Mouse (Mus musculus) spleen, embryonic (tissue): ENCODE measurements around the gene Cdk15.

Source experiments
- CTCF ChIA-PET: fragments of 350-600 bp; sonication (Branson Sonifier 250); formaldehyde crosslinking; loops from one replicate; lab custom pipeline; 2022; lab: Charles Lee

Gene Cdk15

DNA sequence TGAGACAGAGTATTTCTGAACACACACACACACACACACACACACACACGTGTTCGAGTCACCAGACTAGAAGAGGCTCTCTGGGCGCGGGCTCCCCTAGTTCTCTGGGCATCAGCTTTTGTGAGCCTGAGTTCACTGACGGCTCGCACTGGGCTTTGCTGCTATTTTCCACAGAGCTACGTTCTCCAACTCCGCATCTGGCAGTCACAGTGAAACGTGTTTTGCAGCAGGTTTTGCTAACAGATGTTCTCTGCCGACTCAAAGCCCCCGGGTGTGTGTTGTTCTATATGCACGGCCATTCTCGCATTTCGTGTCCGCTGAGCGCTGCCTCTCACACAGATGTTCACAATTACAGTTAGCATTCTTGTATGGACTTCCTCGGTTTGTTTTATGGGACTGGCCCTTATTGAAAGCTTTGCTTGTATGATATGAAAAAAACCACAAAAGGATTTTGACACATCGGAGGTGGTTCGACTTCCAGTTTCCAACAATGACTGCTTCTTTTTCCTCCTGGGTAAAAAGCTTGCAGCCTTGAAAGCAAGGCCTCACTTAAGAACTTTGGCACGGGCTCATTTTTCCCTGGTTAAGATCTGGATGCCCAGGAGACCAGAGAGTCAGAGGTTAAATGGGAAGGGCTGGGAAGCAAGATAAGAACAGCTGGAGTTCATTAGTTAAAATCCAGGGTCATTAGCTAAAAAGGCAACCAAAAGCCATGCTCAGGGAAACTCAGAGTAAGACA, 13.4 kb downstream of the Cdk15 start:
- CTCF ChIA-PET: interaction anchor here (0.6 kb wide), 1 partner anchor 664 kb away, joined by 3 read pairs; no protein-coding TSS in a partner anchor

DNA sequence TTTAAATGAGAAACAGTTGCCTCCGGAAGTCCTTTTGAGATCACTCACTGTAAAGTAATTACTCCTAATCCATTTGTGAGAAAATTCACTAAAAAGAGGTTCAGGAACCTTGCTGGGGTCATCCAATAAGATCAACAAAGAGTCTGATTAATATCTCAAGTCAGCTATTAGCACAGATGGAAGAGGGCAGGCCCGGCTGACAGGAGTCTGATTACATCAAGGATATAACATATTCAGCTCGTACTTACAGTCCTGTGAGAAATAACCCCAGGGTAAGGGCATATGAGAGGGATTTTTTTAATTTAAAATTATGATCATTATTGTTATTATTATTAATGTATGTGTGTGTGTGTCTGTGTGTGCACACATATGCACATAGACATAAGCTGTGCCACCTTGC, 15.5 kb downstream of the Cdk15 start:
- CTCF ChIA-PET: no interaction called here

- CTCF ChIA-PET: interaction anchor here (0.9 kb wide), 1 partner anchor 24 kb away, joined by 4 read pairs; no protein-coding TSS in a partner anchor
Observed at GRCm38 (mm10) chr1:59285880-59286279, 29.2 kb downstream of the Cdk15 start.

DNA sequence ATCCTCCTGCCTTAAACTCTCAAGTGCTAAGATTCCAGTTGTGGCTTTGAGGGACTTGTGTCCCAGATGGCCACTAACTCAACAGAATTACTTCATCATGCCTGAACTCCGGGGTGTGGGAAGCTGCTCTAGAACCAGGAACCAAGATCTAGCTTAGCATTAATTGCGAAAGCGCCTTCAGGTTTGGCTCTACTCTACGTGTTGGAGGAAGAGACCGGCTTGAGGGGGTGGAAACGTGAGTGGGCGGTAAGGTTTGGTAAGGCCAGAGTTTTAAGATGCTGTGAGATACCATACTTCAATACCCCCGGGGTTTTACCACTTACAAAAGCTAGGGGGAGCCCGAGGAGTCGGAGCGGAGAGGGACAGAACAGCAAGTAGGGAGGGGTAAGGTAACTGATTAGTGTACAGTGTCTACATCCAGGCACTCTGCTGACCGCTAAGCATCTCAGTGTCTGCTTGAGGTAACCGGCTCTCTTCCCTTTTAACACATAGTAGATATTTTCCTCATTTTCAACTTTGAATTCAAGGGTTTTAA, 29.7 kb downstream of the Cdk15 start:
- CTCF ChIA-PET: interaction anchor here (0.9 kb wide), 1 partner anchor 23 kb away, joined by 4 read pairs; no protein-coding TSS in a partner anchor

DNA sequence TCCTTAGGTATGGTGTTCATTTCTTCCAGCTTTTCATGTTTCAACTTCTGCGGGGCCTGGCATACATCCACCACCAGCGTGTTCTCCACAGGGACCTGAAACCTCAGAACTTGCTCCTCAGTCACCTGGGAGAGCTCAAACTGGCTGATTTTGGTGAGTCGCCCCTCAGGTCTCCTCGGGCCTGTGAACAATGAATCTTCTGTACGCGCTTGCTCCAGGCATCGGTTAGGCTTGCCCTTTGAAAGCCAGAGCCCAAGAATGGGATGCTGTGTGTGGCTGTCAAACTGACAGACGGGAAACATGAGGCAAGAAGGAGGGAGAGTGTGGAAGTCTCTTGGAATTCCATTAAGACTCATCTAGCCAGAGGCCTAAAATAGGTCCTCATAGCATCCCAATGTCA, 31.0 kb downstream of the Cdk15 start:
- CTCF ChIA-PET: no interaction called here

DNA sequence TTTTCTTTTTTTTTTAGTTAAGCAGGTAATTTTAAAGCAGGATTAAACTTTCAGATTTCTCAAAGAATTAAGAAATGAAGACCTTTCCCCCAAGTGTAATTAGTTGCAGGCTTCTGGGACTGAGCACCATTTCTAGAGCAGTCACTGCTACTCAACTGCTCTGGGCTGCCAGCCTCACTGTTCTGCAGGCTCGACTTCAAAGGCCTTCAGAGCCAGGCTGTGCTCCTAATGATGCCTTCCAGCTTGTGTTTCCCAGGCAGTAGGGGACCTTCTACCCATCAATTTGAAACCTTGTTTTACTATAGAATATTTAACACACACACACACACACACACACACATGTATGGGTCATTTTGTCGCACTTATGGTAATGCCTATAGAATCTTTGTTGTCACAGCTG, 34.9 kb downstream of the Cdk15 start:
- CTCF ChIA-PET: interaction anchor here (0.7 kb wide), 1 partner anchor 18 kb away, joined by 3 read pairs; no protein-coding TSS in a partner anchor

DNA sequence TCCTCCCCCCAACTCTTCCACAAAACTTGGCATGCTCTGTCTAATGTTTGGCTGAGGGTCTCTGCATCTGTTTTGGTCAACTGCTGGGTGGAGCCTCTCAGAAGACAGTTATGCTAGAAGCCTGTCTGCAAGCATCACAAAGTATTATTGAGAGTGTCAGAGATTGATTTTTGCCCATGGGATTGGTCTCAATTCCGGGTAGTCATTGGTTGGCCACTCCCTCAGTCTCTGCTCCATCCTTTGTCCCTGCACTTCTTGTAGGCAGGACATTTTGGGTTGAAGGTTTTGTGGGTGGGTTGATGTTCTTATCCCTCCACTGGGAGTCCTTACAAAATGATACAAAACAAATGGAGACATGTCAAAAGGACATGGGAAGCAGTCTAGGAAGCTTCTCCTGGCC, 39.1 kb downstream of the Cdk15 start:
- CTCF ChIA-PET: no interaction called here

DNA sequence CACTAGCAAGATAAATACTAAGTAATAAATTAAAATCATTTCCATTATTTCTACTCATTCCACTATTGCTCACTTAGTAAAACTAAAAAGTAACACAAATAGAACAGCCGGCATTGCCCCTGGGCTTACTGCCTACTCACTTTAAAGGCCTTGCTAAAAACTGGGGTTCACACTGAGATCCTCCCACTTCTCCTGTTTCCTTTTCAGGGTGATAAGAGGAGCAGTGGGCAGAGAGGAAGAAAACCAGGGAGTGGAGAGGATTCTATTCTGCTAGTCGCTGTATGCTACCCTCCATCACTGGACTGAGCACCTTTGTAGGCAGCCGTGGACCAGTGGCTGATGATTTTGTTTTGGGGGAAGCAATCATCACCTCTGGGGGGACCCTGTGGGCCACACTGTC, 40.5 kb downstream of the Cdk15 start:
- CTCF ChIA-PET: no interaction called here

DNA sequence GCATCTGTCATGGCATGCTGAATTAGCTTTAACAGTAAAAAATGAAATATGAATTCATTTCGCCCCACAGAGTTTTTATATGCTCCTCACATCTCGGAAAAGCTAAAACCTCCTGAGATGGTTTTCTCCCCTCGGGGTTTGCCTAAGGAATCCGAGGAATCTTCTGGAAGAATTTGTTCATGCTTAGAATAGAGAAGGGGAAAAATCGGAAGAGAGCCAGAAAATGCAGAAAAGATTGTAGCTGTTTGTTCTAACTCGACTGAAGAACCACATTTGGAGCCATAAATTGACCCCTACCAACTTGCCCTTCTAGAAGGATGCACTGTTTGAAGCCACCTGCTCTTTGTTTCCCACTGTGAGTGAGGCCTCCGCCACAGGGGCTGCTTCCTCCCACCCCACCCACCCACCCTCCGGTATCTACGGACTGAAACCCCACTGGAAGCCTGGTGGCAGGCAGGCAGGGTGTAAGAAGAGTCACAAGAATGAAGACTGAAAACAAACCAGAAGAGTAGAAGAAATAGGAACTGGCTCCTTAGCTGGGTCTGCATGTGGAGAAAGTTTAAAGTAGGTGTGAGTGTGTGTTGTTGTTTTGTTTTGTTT, 41.9 kb downstream of the Cdk15 start:
- CTCF ChIA-PET: no interaction called here

GRCm38 (mm10) chr1:59307310-59307709, 50.6 kb downstream of the Cdk15 start:
- CTCF ChIA-PET: no interaction called here

- CTCF ChIA-PET: no interaction called here
Observed at GRCm38 (mm10) chr1:59311292-59311885, 54.7 kb downstream of the Cdk15 start.

- CTCF ChIA-PET: no interaction called here
Observed at GRCm38 (mm10) chr1:59312187-59313153, 55.8 kb downstream of the Cdk15 start.

- CTCF ChIA-PET: no interaction called here
Observed at GRCm38 (mm10) chr1:59313154-59313940, 56.6 kb downstream of the Cdk15 start.

DNA sequence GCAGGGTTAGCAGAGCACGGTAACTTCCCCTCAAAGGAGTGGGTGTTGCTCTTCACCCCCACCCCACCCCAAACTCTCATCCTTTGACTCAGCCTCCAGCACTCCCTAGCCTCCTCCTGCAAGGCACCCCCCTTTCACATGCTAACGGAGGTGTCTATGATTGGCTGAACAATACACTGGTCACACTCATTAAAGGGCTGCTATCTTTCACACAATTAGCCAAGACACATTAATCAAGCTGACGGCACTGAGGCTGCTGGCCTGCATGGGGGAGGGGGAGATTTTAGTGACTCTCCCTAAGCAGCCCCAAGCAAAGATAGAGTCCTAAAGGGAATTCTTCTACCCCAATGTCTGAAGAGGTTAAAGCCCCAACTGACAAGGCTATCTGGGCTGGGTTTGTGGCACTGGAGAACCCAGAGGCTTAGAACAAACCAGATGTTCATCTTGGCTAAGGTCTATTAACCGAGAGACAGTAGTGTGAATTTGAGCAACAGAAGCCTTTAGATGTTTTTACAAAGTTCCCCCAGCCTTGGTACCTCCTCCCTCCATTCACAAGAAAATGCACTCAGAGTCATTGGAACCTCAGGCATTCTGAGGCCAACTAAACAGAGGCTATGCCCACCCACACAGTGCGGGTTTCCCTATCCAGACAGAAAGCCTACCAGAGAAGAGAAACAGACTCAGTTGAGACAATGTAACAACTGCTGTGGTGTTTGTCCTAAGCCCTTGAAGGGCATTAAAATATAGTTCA, 58.5 kb downstream of the Cdk15 start:
- CTCF ChIA-PET: no interaction called here

- CTCF ChIA-PET: interaction anchor here (1.0 kb wide), 1 partner anchor 291 kb away, joined by 7 read pairs; no protein-coding TSS in a partner anchor
Observed at GRCm38 (mm10) chr1:59316031-59316385, 59.3 kb downstream of the Cdk15 start.

DNA sequence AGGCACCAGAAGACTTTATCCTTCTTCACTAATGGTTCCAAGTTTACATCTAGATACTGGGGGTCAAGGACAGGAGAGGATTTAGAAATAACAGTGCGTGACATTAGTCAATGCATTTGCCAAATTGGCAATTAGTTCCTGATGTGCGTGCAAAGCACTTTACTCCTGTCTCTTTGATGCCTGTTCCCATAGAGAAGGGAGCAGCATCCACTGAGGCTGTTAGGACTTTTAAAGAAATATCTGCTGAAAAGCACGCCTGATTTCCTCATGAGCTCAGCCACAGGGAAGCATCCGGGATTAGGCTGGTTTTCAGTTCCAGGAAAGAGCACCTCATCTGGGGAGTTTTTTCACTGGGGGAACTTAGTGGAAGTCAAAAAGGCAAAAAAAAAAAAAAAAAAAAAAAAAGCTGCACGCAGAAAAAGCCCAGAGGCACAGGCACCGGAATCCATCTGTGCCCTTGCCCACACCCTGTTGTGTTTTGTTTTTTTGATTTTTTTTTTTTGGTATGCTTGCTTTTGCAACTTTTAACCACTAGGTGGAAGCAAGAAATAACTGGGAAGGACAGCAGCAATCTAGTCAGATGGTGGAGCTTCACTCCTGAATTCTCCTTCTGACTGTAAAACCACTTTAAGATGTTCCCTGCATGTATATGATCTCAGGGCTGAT, 59.8 kb downstream of the Cdk15 start:
- CTCF ChIA-PET: interaction anchor here (0.6 to 1.0 kb wide), 2 partner anchors 290 to 309 kb away, joined by 6 to 7 read pairs; no protein-coding TSS in a partner anchor

- CTCF ChIA-PET: interaction anchor here (0.5 kb wide), 1 partner anchor 289 kb away, joined by 5 read pairs; no protein-coding TSS in a partner anchor
Observed at GRCm38 (mm10) chr1:59317397-59317796, 60.7 kb downstream of the Cdk15 start.

DNA sequence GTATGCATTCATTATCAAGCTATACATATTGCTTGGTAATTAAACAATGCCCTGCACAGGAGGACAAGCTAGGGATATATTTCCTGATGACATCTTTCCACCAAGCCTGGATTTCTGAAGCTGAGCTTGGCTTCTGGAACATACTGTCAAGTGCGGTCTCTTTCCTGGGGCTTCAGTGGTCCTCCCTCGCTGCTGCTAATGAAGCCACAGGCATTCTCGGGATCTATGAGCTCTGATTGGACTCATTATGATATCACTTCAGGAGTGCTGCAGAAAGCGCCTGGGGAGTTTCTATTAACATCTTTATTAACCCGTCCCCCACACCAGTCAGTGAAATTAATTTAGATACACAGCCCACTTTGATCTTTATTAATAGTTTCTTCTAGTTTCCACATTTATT, 62.2 kb downstream of the Cdk15 start:
- CTCF ChIA-PET: interaction anchor here (0.6 kb wide), 1 partner anchor 735 kb away, joined by 6 read pairs; no protein-coding TSS in a partner anchor
